Mouse (Mus musculus) midbrain, embryonic 16.5 days (tissue): ENCODE results near the gene Irf2. TPM values are rescaled to one million over a fixed set of nuclear protein-coding genes. Genes with fewer than 3 reads are reported as not detected.

Experiments used
- ATAC-seq: fragments of 200-750 bp; cut with Nextera tagmentation; 2 replicates; pipeline ENCODE4 v1.8.0; 2017; ENCODE audit warnings: moderate TSS enrichment
- H3K27ac ChIP-seq: fragments of 300-500 bp; sonication (generic); 2 replicates; pipeline ENCODE4 v1.5.1; 2014; ENCODE audit warnings: mild to moderate bottlenecking, low read length, mixed read lengths
- H3K27me3 ChIP-seq: fragments of 300-500 bp; sonication (generic); 2 replicates; pipeline ENCODE4 v1.6.1; 2014; ENCODE audit warnings: low read depth, low read length, mixed read lengths; ENCODE audit not compliant: control insufficient read depth, insufficient read depth
- H3K36me3 ChIP-seq: fragments of 300-500 bp; sonication (generic); 2 replicates; pipeline ENCODE4 v1.6.1; 2014; ENCODE audit warnings: mild to moderate bottlenecking, low read length, moderate library complexity, mixed read lengths; ENCODE audit not compliant: control insufficient read depth, insufficient read depth
- H3K4me1 ChIP-seq: fragments of 300-500 bp; sonication (generic); 2 replicates; pipeline ENCODE4 v1.6.1; 2014; ENCODE audit warnings: mild to moderate bottlenecking, low read length, mixed read lengths; ENCODE audit not compliant: control insufficient read depth, insufficient read depth
- H3K4me2 ChIP-seq: fragments of 300-500 bp; sonication (generic); 2 replicates; pipeline ENCODE4 v1.6.1; 2014; ENCODE audit warnings: mild to moderate bottlenecking, low read length, mixed read lengths
- H3K4me3 ChIP-seq: fragments of 300-500 bp; sonication (generic); 2 replicates; pipeline ENCODE4 v1.5.1; 2014; ENCODE audit warnings: low read depth, mild to moderate bottlenecking, low read length, moderate library complexity, mixed read lengths
- H3K9ac ChIP-seq: fragments of 300-500 bp; sonication (generic); 2 replicates; pipeline ENCODE4 v1.6.1; 2014; ENCODE audit warnings: low read depth, low read length, mixed read lengths
- H3K9me3 ChIP-seq: fragments of 300-500 bp; sonication (generic); replicated peaks from 2 replicates; pipeline ENCODE4 v1.6.1; 2014; ENCODE audit warnings: mild to moderate bottlenecking, low read length, mixed read lengths; ENCODE audit not compliant: control insufficient read depth, poor library complexity, severe bottlenecking
- WGBS: fragments of 180-500 bp; shearing (Covaris S2); extraction: QIAGEN DNeasy Blood & Tissue Kit; methylation state at CpG from one replicate; pipeline ENCODE4 v1.1.7; 2014; 5-methylcytosine and 5-hydroxymethylcytosine counted together
- polyA plus RNA-seq: library from polyadenylated mRNA; unstranded; fragments of >200 nt; fragmentation: Nextera tagmentation; extraction: Ambion mirVana; gene quantifications from 2 replicates; pipeline ENCODE4 v1.2.1, GENCODE M21; 2015

Irf2 gene
- polyA plus RNA-seq, result 7.2 and 10.3 TPM in 2 replicates

- peak; percentile 56 for ATAC-seq
- peaks cover 5% of the 10 kb centered on the region for H3K4me1 ChIP-seq
- no peaks in the 10 kb centered on the region for H3K27me3 ChIP-seq
- under 1% methylated on average over 45 of the region's 51 CpGs for WGBS
- peak within 1 kb of the TSS; percentile 88 for H3K4me3 ChIP-seq
- peak within 1 kb of the TSS; percentile 97 for H3K9ac ChIP-seq
- H3K4me2 ChIP-seq, result peak within 1 kb of the TSS; percentile 93
- peak within 1 kb of the TSS; percentile 90 for H3K27ac ChIP-seq
- no peaks in the 10 kb centered on the region for H3K36me3 ChIP-seq
- no peaks in the 10 kb centered on the region for H3K9me3 ChIP-seq
Measured at GRCm38 (mm10) chr8:46739003-46739949, at the start of gene Irf2. Gene Irf2 (plus strand): TSS chr8:46739732.

GRCm38 (mm10) chr8:46690111-46690510 lies 49.4 kb upstream of the Irf2 start:
- no peaks in the 10 kb centered on the region for H3K36me3 ChIP-seq
- no peaks in the 10 kb centered on the region for H3K27me3 ChIP-seq
- H3K4me2 ChIP-seq, result no peak overlapping the region
- no peak overlapping the region for H3K4me3 ChIP-seq
- no peak for ATAC-seq
- peaks cover 4% of the 10 kb centered on the region; the same call in 1 of the 2 replicates for H3K4me1 ChIP-seq
- 26% methylated on average over 5 of the region's 5 CpGs for WGBS
- no peak overlapping the region for H3K27ac ChIP-seq
- H3K9ac ChIP-seq, result no peak overlapping the region
- no peaks in the 10 kb centered on the region for H3K9me3 ChIP-seq

- H3K27ac ChIP-seq, result no peak overlapping the region
- no peaks in the 10 kb centered on the region for H3K9me3 ChIP-seq
- ATAC-seq, result no peak
- H3K4me1 ChIP-seq, result peaks cover 4% of the 10 kb centered on the region; the same call in 1 of the 2 replicates
- 62% methylated on average over 5 of the region's 5 CpGs for WGBS
- no peak overlapping the region for H3K9ac ChIP-seq
- no peak overlapping the region for H3K4me2 ChIP-seq
- H3K36me3 ChIP-seq, result no peaks in the 10 kb centered on the region
- no peak overlapping the region for H3K4me3 ChIP-seq
- no peaks in the 10 kb centered on the region for H3K27me3 ChIP-seq
Measured at GRCm38 (mm10) chr8:46690581-46690980, 49.0 kb upstream of the Irf2 start.

GRCm38 (mm10) chr8:46691360-46691759 lies 48.2 kb upstream of the Irf2 start:
- H3K4me2 ChIP-seq, result no peak overlapping the region
- H3K27me3 ChIP-seq, result no peaks in the 10 kb centered on the region
- ATAC-seq, result no peak
- no peaks in the 10 kb centered on the region for H3K9me3 ChIP-seq
- no peak overlapping the region for H3K4me3 ChIP-seq
- H3K36me3 ChIP-seq, result no peaks in the 10 kb centered on the region
- 66% methylated on average over 7 of the region's 7 CpGs for WGBS
- H3K9ac ChIP-seq, result no peak overlapping the region
- no peak overlapping the region for H3K27ac ChIP-seq
- H3K4me1 ChIP-seq, result peaks cover 3% of the 10 kb centered on the region; the same call in 1 of the 2 replicates

GRCm38 (mm10) chr8:46696256-46697041 lies 43.1 kb upstream of the Irf2 start:
- Histone ChIP-seq H3K4me1 (no peaks in the 10 kb centered on the region), H3K36me3 (no peaks in the 10 kb centered on the region), H3K9ac (no peak overlapping the region), H3K27me3 (no peaks in the 10 kb centered on the region), H3K4me2 (no peak overlapping the region), H3K4me3 (no peak overlapping the region), H3K27ac (no peak overlapping the region), H3K9me3 (no peaks in the 10 kb centered on the region)
- WGBS, result 68% methylated on average over 15 of the region's 15 CpGs
- no peak for ATAC-seq

- no peak overlapping the region for H3K27ac ChIP-seq
- no peaks in the 10 kb centered on the region for H3K27me3 ChIP-seq
- H3K9me3 ChIP-seq, result no peaks in the 10 kb centered on the region
- no peak for ATAC-seq
- H3K4me1 ChIP-seq, result no peaks in the 10 kb centered on the region
- no peak overlapping the region for H3K9ac ChIP-seq
- WGBS, result 73% methylated on average over 4 of the region's 4 CpGs
- no peak overlapping the region for H3K4me2 ChIP-seq
- no peaks in the 10 kb centered on the region for H3K36me3 ChIP-seq
- no peak overlapping the region for H3K4me3 ChIP-seq
Measured at GRCm38 (mm10) chr8:46697566-46697965, 42.0 kb upstream of the Irf2 start.

- H3K9ac ChIP-seq, result no peak overlapping the region
- ATAC-seq, result no peak
- no peaks in the 10 kb centered on the region for H3K36me3 ChIP-seq
- H3K4me1 ChIP-seq, result no peaks in the 10 kb centered on the region
- H3K27ac ChIP-seq, result no peak overlapping the region
- no peaks in the 10 kb centered on the region for H3K27me3 ChIP-seq
- H3K4me3 ChIP-seq, result no peak overlapping the region
- H3K9me3 ChIP-seq, result no peaks in the 10 kb centered on the region
- 91% methylated on average over 5 of the region's 5 CpGs for WGBS
- H3K4me2 ChIP-seq, result no peak overlapping the region
Measured at GRCm38 (mm10) chr8:46698162-46698561, 41.4 kb upstream of the Irf2 start.

GRCm38 (mm10) chr8:46705145-46705544 lies 34.4 kb upstream of the Irf2 start:
- Histone ChIP-seq H3K4me3 (no peak overlapping the region), H3K9ac (no peak overlapping the region), H3K4me1 (no peaks in the 10 kb centered on the region), H3K36me3 (no peaks in the 10 kb centered on the region), H3K4me2 (no peak overlapping the region), H3K27me3 (no peaks in the 10 kb centered on the region), H3K9me3 (no peaks in the 10 kb centered on the region), H3K27ac (no peak overlapping the region)
- 92% methylated on average over 2 of the region's 2 CpGs for WGBS
- ATAC-seq, result no peak

- 50% methylated on average over 5 of the region's 5 CpGs for WGBS
- H3K9ac ChIP-seq, result no peak overlapping the region
- no peaks in the 10 kb centered on the region for H3K9me3 ChIP-seq
- H3K27ac ChIP-seq, result no peak overlapping the region
- no peak overlapping the region for H3K4me3 ChIP-seq
- no peaks in the 10 kb centered on the region for H3K4me1 ChIP-seq
- no peaks in the 10 kb centered on the region for H3K27me3 ChIP-seq
- no peak overlapping the region for H3K4me2 ChIP-seq
- H3K36me3 ChIP-seq, result no peaks in the 10 kb centered on the region
- no peak for ATAC-seq
Measured at GRCm38 (mm10) chr8:46706730-46707129, 32.8 kb upstream of the Irf2 start.
